Comparison of ENCODE assay signal across 19 mouse cellular contexts in genomic region chr7:101031234-101031633, GRCm38 (mm10). TPM values are rescaled to one million over a fixed set of nuclear protein-coding genes. Genes with fewer than 3 reads are reported as not detected.
DNase-seq lines count a peak whose midpoint lies in the region; ATAC-seq lines count a peak whose summit lies in the region.
"Had no signal": no experiment of that assay in that cellular context is flagged by ENCODE, and none has a peak within 500 bp of the region (broad histone marks: within the 10 kb centered on the region; RNA-seq: fewer than 3 reads in every experiment).

No protein-coding gene starts in this region.

- no peaks in the 10 kb centered on the region for H3K4me1 ChIP-seq in heart, embryonic 10.5 days
- H3K4me1 ChIP-seq in lung, embryonic 16.5 days (replicated peaks; ENCODE audit: control insufficient read depth, insufficient read depth, low read length): peaks cover 25% of the 10 kb centered on the region
- no peaks in the 10 kb centered on the region; the same call in 1 of the 2 replicates for H3K4me1 ChIP-seq in stomach, embryonic 15.5 days
- H3K4me1 ChIP-seq: embryonic facial prominence, embryonic 15.5 days; midbrain, embryonic 12.5 days had no signal

- H3K27me3 ChIP-seq in heart, embryonic 10.5 days (ENCODE audit: insufficient read depth, poor library complexity, severe bottlenecking): 0 out of 2 replicates have a peak, but pooled peaks cover 4% of the 10 kb centered on the region
- no peaks in the 10 kb centered on the region for H3K27me3 ChIP-seq in lung, embryonic 16.5 days (ENCODE audit: control insufficient read depth, insufficient read depth, low read depth, low read length)
- no peaks in the 10 kb centered on the region for H3K27me3 ChIP-seq in stomach, embryonic 15.5 days (replicated peaks)
- H3K27me3 ChIP-seq: embryonic facial prominence, embryonic 15.5 days; intestine, embryonic 15.5 days; midbrain, embryonic 12.5 days had no signal

- peak; percentile 79 for ATAC-seq in lung, embryonic 16.5 days (ENCODE audit: low read depth)
- no peak for ATAC-seq in stomach, embryonic 15.5 days (ENCODE audit: insufficient read depth, low FRiP score, low read depth)
- ATAC-seq: activated CD4-positive, CD25-positive, alpha-beta regulatory T cell, adult 4 months had no signal

- H3K36me3 ChIP-seq in heart, embryonic 10.5 days: no peaks in the 10 kb centered on the region
- no peaks in the 10 kb centered on the region for H3K36me3 ChIP-seq in lung, embryonic 16.5 days (ENCODE audit: control insufficient read depth, insufficient read depth, low read length)
- H3K36me3 ChIP-seq in stomach, embryonic 15.5 days: no peaks in the 10 kb centered on the region
- H3K36me3 ChIP-seq: embryonic facial prominence, embryonic 15.5 days; intestine, embryonic 15.5 days; midbrain, embryonic 12.5 days had no signal

- WGBS in heart, embryonic 10.5 days: 66% methylated on average over 8 of the region's 8 CpGs
- 14% methylated on average over 8 of the region's 8 CpGs for WGBS in lung, embryonic 16.5 days
- 29% methylated on average over 8 of the region's 8 CpGs for WGBS in stomach, embryonic 15.5 days

- DNase-seq in heart, embryonic 10.5 days (ENCODE audit: low spot score): peak; percentile 72
- no peak for DNase-seq in heart, postnatal 36 days
- DNase-seq in lung, postnatal 25 days (ENCODE audit: low spot score): no peak
- peak; percentile 27 for DNase-seq in yolk sac, embryonic 10.5 days (ENCODE audit: low spot score)
- DNase-seq in urinary bladder, postnatal 10 days (ENCODE audit: low spot score): no peak
- DNase-seq: adrenal gland, adult 8-10 months; embryo, embryonic 11 days; kidney, adult 9 months; kidney, postnatal 14 days had no signal

- intact Hi-C loops in heart, postnatal 36 days (cut with DNase I): no loop called here

- no peak overlapping the region for H3K4me3 ChIP-seq in heart, embryonic 10.5 days
- no peak overlapping the region for H3K4me3 ChIP-seq in lung, embryonic 16.5 days (ENCODE audit: low read length)
- no peak overlapping the region for H3K4me3 ChIP-seq in stomach, embryonic 15.5 days (replicated peaks)
- H3K4me3 ChIP-seq: embryonic facial prominence, embryonic 15.5 days; gastrocnemius, adult 2 months; intestine, embryonic 15.5 days; midbrain, embryonic 12.5 days had no signal

- H3K9ac ChIP-seq in lung, embryonic 16.5 days (ENCODE audit: low read length): no peak overlapping the region
- no peak overlapping the region for H3K9ac ChIP-seq in stomach, embryonic 15.5 days
- H3K9ac ChIP-seq: embryonic facial prominence, embryonic 15.5 days; hindbrain, embryonic 14.5 days; intestine, embryonic 15.5 days; midbrain, embryonic 12.5 days had no signal

- H3K9me3 ChIP-seq in heart, embryonic 10.5 days: no peaks in the 10 kb centered on the region
- no peaks in the 10 kb centered on the region for H3K9me3 ChIP-seq in lung, embryonic 16.5 days (ENCODE audit: control insufficient read depth, low read length)
- H3K9me3 ChIP-seq in stomach, embryonic 15.5 days: no peaks in the 10 kb centered on the region
- H3K9me3 ChIP-seq: embryonic facial prominence, embryonic 15.5 days; intestine, embryonic 15.5 days; midbrain, embryonic 12.5 days had no signal

- H3K27ac ChIP-seq in heart, embryonic 10.5 days: no peak overlapping the region
- peak overlapping the region; percentile 67; the same call in 1 of the 2 replicates for H3K27ac ChIP-seq in lung, embryonic 16.5 days (ENCODE audit: low read length)
- H3K27ac ChIP-seq in stomach, embryonic 15.5 days: 0 out of 2 replicates have a peak overlapping the region, but pooled peaks have one; percentile 9
- H3K27ac ChIP-seq: embryonic facial prominence, embryonic 15.5 days; gastrocnemius, adult 2 months; hindbrain, embryonic 14.5 days; intestine, embryonic 15.5 days; midbrain, embryonic 12.5 days had no signal

- H3K4me2 ChIP-seq in lung, embryonic 16.5 days (ENCODE audit: low read depth, low read length): no peak overlapping the region
- no peak overlapping the region for H3K4me2 ChIP-seq in stomach, embryonic 15.5 days
- H3K4me2 ChIP-seq: embryonic facial prominence, embryonic 15.5 days; heart, embryonic 11.5 days; hindbrain, embryonic 14.5 days; intestine, embryonic 15.5 days; midbrain, embryonic 12.5 days had no signal

RNA-seq across cellular contexts. Expression of gene P2ry2, which starts 18.6 kb away (rescaled TPM):
- polyA plus RNA-seq in heart, embryonic 10.5 days (2016; fragmentation: Nextera tagmentation; extraction: Ambion mirVana): 1.0 and 1.1 TPM in 2 replicates
- 10 to 100 TPM; 19.6 to 28.4 TPM for total RNA-seq in heart, postnatal 36 days (2021)
- 4.5 and 4.8 TPM in 2 replicates for polyA plus RNA-seq in lung, embryonic 16.5 days (2015; fragmentation: Nextera tagmentation; extraction: Ambion mirVana)
- polyA plus RNA-seq in stomach, embryonic 15.5 days (2015; fragmentation: Nextera tagmentation; extraction: Ambion mirVana): 3.0 and 4.9 TPM in 2 replicates

RNA-seq across cellular contexts. Expression of gene P2ry6, which starts 56.8 kb away (rescaled TPM):
- polyA plus RNA-seq in heart, embryonic 10.5 days (2016; fragmentation: Nextera tagmentation; extraction: Ambion mirVana): 0.97 and 1.2 TPM in 2 replicates
- 1 to 10 TPM; 4.3 to 4.7 TPM for total RNA-seq in heart, postnatal 36 days (2021)
- 9.1 and 10.1 TPM in 2 replicates for polyA plus RNA-seq in lung, embryonic 16.5 days (2015; fragmentation: Nextera tagmentation; extraction: Ambion mirVana)
- polyA plus RNA-seq in stomach, embryonic 15.5 days (2015; fragmentation: Nextera tagmentation; extraction: Ambion mirVana): 8.0 and 8.2 TPM in 2 replicates
- total RNA-seq: MEL had no signal

Comparison
In these comparisons a context has a peak if more than half of its experiments do, and no peak if none do; other contexts are left out.
1. DNase-seq: peak in heart, embryonic 10.5 days (single experiment) and yolk sac, embryonic 10.5 days (single experiment); none in heart, postnatal 36 days (0 of 2), lung, postnatal 25 days (single experiment) and urinary bladder, postnatal 10 days (single experiment).